Mouse (Mus musculus) neural tube, embryonic 13.5 days (tissue): ENCODE results near the gene Qtrt1. TPM values are rescaled to one million over a fixed set of nuclear protein-coding genes. Genes with fewer than 3 reads are reported as not detected.
A peak's percentile ranks its signal among the peaks of the same experiment; 100 is the strongest.

Experiments
- ATAC-seq: fragments of 200-750 bp; cut with Nextera tagmentation; 2 replicates; pipeline ENCODE4 v1.8.0; 2017; ENCODE audit warnings: low read depth, mild to moderate bottlenecking, moderate TSS enrichment, moderate library complexity
- H3K27ac ChIP-seq: fragments of 300-500 bp; sonication (generic); replicated peaks from 2 replicates; pipeline ENCODE4 v1.5.1; 2015; ENCODE audit warnings: moderate library complexity, mild to moderate bottlenecking, inconsistent platforms
- H3K27me3 ChIP-seq: fragments of 300-500 bp; sonication (generic); 2 replicates; pipeline ENCODE4 v1.6.1; 2015; ENCODE audit warnings: mild to moderate bottlenecking, inconsistent platforms
- H3K36me3 ChIP-seq: fragments of 300-500 bp; sonication (generic); 2 replicates; pipeline ENCODE4 v1.6.1; 2015; ENCODE audit warnings: mild to moderate bottlenecking, inconsistent platforms
- H3K4me1 ChIP-seq: fragments of 300-500 bp; sonication (generic); replicated peaks from 2 replicates; pipeline ENCODE4 v1.6.1; 2015; ENCODE audit warnings: inconsistent platforms
- H3K4me2 ChIP-seq: fragments of 300-500 bp; sonication (generic); 2 replicates; pipeline ENCODE4 v1.6.1; 2015; ENCODE audit warnings: inconsistent platforms, mild to moderate bottlenecking, moderate library complexity
- H3K4me3 ChIP-seq: fragments of 300-500 bp; sonication (generic); 2 replicates; pipeline ENCODE4 v1.5.1; 2015; ENCODE audit warnings: mild to moderate bottlenecking, inconsistent platforms
- H3K9ac ChIP-seq: fragments of 300-500 bp; sonication (generic); 2 replicates; pipeline ENCODE4 v1.6.1; 2015; ENCODE audit warnings: moderate library complexity, mild to moderate bottlenecking, inconsistent platforms
- H3K9me3 ChIP-seq: fragments of 300-500 bp; sonication (generic); 2 replicates; pipeline ENCODE4 v1.6.1; 2016; ENCODE audit warnings: inconsistent platforms
- WGBS: fragments of 180-500 bp; shearing (Covaris S2); methylation state at CpG from one replicate; pipeline ENCODE4 v1.1.7; 2015; 5-methylcytosine and 5-hydroxymethylcytosine counted together
- polyA plus RNA-seq: library from polyadenylated mRNA; unstranded; fragments of >200 nt; fragmentation: Nextera tagmentation; extraction: Ambion mirVana; gene quantifications from 2 replicates; pipeline ENCODE4 v1.2.1, GENCODE M21; 2015

Qtrt1 gene
- polyA plus RNA-seq: 49.1 and 50.4 TPM in 2 replicates

DNA sequence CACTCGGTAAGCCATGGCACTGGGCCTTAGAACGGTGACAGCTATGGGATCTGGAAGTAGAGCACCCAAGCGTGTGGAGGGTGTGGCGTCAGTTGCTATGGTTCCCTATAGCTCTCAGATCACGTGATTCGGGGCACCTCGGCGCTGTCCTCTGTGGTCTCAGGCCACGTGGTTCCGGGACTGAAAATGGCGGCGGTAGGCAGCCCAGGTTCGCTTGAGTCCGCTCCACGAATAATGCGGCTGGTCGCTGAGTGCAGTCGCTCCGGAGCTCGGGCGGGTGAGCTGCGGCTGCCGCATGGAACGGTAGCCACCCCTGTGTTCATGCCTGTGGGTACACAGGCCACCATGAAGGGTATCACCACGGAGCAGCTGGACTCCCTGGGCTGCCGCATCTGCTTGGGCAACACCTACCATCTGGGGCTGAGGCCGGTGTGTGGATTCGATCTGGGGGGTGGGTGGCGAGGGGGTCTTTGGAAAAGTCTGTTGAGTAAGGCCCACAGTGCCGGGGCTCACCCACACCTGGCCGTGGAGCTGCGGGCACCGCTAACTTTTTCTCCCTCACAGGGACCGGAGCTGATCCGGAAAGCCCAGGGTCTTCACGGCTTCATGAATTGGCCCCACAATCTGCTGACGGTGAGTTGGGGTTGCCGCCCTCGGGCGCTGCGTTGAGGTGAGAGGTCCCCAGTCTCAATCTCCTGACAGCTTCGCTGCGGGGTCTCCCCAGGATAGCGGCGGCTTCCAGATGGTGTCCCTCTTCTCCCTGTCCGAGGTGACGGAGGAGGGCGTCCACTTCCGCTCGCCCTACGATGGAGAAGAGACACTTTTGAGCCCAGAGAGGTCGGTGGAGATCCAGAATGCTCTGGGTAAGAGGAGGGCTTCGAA lies at the start of gene Qtrt1:
Qtrt1 (plus strand) TSS at position 169 of the 882 bp plus-strand sequence.
- ATAC-seq: peak; percentile 96
- Histone ChIP-seq H3K4me2 (peak within 1 kb of the TSS; percentile 85), H3K4me1 (peaks cover 34% of the 10 kb centered on the region), H3K9ac (peak within 1 kb of the TSS; percentile 84), H3K4me3 (peak within 1 kb of the TSS; percentile 78), H3K27ac (peak within 1 kb of the TSS; percentile 73), H3K9me3 (no peaks in the 10 kb centered on the region), H3K36me3 (peaks cover 34% of the 10 kb centered on the region), H3K27me3 (no peaks in the 10 kb centered on the region)
- 1% methylated on average over 53 of the region's 53 CpGs for WGBS

DNA sequence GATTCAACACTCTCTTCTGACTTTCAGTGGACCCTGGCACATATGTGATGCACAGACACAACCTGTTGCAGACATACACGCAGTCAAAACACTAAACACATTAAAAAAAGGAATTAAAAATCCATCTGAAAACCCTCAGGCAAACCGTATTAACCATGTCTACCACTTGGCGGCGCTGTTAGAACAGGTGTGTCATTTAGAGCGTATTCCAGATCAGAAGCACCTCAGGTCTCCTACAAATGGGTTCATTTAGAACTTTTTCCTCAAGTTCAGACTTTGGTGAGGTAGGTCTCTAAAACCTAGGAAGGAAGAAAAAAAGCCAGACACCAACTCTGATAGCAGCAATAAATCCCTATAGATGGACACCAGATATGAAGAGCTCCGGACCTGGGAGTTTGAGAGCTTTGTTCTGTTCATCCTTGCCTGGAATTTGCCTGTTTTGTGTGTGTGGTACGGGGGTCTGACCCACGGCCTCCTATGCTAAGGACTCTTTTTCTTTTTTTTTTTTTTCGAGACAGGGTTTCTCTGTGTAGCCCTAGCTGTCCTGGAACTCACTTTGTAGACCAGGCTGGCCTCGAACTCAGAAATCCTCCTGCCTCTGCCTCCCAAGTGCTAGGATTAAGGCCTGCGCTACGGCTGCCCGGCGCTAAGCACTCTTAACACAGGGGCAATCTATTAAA lies 45.0 kb upstream of the Qtrt1 start:
- H3K4me1 ChIP-seq: peaks cover 31% of the 10 kb centered on the region
- H3K36me3 ChIP-seq: peaks cover 3% of the 10 kb centered on the region; the same call in 1 of the 2 replicates
- H3K9ac ChIP-seq: peak overlapping the region; percentile 58
- peak overlapping the region; percentile 86 for H3K27ac ChIP-seq
- ATAC-seq: peak; percentile 30
- H3K27me3 ChIP-seq: peaks cover 5% of the 10 kb centered on the region; the same call in 1 of the 2 replicates
- WGBS: 40% methylated on average over 14 of the region's 14 CpGs
- H3K4me3 ChIP-seq: peak overlapping the region; percentile 88
- no peaks in the 10 kb centered on the region for H3K9me3 ChIP-seq
- peak overlapping the region; percentile 60 for H3K4me2 ChIP-seq

DNA sequence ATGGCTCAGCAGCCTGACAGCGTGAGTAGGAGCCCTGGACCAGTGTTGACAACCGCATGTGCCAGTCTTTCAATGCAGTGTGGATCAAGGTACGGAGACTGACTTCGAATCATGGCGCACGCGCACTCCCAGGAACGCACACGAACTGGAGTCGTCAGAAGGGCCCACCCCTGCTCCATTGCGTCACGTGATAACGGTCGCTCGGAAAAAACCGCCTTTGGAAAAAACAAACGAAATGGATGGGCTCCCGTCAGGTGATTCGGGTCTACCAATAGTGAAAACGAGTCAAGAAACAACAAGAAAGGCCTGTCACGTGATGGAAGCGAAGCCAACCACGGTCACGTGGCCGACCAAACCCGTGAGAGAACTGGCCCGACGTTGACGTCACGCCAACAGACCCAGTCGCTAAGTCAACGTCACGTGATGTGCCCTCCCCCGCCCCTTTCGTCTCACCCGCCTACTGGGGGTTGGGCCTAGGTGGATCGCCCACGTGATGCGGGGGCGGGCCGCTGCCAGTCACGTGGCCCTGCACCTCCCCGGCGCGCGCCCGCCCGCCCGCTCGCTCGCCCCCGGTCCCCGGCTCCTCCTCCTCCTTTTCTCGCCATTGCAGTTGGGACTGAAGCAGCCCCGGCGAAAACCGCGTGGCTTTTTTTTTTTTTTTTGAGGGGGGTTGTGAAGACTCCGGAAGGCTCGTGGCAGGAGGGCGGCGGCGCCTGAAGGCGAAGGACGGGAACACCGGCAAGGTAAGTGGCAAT lies 44.1 kb upstream of the Qtrt1 start, which contains the start of gene Ilf3:
Ilf3 (plus strand) TSS at position 515 of the 755 bp plus-strand sequence.
- Histone ChIP-seq H3K4me3 (peak within 1 kb of the TSS; percentile 88), H3K4me2 (peak within 1 kb of the TSS; percentile 81), H3K27me3 (0 out of 2 replicates have a peak, but pooled peaks cover 5% of the 10 kb centered on the region), H3K4me1 (peaks cover 38% of the 10 kb centered on the region), H3K27ac (peak within 1 kb of the TSS; percentile 93), H3K9ac (peak within 1 kb of the TSS; percentile 85), H3K36me3 (peaks cover 7% of the 10 kb centered on the region; the same call in 1 of the 2 replicates), H3K9me3 (no peaks in the 10 kb centered on the region)
- ATAC-seq: peak; percentile 93
- WGBS: under 1% methylated on average over 57 of the region's 66 CpGs

DNA sequence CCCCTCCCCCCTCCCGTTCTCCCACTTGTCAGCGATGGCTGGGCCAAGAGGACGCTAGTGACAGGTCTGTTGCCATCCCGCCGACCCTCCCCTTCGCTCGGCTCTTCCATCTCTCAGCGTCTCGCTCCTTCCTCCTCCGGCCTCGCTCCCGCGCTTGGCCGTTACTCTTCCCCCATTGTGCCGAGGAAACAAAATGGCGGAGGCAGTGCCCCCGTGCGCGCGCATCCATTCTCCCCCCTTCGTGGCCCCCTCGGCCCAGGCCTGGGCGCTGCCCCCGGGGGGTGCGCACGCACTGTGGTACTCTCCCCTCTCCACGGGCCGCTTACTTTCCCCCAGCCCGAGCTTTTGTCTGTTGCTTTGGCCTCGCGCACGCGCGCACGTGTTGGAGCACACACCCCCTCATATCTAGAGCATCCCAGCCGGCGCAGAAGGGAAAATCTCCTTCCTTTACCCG lies 43.5 kb upstream of the Qtrt1 start:
- Histone ChIP-seq H3K36me3 (peaks cover 10% of the 10 kb centered on the region; the same call in 1 of the 2 replicates), H3K9me3 (no peaks in the 10 kb centered on the region), H3K27me3 (no peaks in the 10 kb centered on the region), H3K4me3 (peak overlapping the region; percentile 88), H3K4me2 (peak overlapping the region; percentile 81), H3K4me1 (peaks cover 44% of the 10 kb centered on the region), H3K9ac (peak overlapping the region; percentile 85), H3K27ac (peak overlapping the region; percentile 93)
- ATAC-seq: peak; percentile 62
- 1% methylated on average over 34 of the region's 38 CpGs for WGBS

DNA sequence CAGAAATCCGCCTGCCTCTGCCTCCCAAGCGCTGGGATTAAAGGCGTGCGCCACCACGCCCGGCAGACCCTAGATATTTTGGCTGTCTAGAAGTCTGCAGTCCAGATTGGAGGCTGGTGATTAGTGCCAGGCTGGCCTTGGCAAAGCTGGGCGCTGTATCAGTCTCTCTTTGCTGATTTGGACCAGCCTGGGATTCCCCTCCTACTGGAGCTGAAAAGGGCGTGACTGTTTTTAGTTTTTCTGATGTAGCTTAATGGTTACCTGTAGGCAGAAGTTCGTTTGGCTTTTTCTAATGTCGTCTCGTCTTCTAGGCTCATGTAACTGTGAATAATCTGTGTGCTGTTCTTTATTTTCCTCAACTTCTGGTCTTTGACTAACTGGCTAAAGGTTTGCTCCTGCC lies 42.6 kb upstream of the Qtrt1 start:
- peak overlapping the region; percentile 81 for H3K4me2 ChIP-seq
- peaks cover 10% of the 10 kb centered on the region; the same call in 1 of the 2 replicates for H3K36me3 ChIP-seq
- WGBS: 73% methylated on average over 11 of the region's 11 CpGs
- H3K4me3 ChIP-seq: peak overlapping the region; percentile 88
- 0 out of 2 replicates have a peak overlapping the region, but pooled peaks have one; percentile 93 for H3K27ac ChIP-seq
- H3K4me1 ChIP-seq: peaks cover 47% of the 10 kb centered on the region
- H3K9me3 ChIP-seq: no peaks in the 10 kb centered on the region
- no peaks in the 10 kb centered on the region for H3K27me3 ChIP-seq
- H3K9ac ChIP-seq: peak overlapping the region; percentile 85
- ATAC-seq: no peak

DNA sequence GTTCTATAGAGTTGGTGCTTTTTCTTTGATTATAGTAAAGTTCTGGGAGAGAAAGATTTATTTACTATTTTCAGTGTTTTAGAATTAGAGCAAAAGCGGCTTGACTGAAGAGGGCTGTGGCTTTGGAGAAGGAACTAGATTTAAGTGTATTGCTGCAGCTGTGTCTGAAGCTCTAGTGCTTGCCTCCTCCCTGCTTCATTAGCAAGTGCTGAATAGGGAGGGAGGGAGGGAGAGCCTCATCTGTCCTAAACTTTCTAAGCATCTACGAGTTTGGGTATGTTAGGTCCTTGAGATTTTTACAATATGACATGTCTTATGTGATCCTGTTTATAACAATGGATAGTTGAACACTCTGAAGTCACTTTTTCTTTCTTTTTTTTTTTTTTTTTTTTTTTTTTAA lies 40.8 kb upstream of the Qtrt1 start:
- peaks cover 10% of the 10 kb centered on the region; the same call in 1 of the 2 replicates for H3K36me3 ChIP-seq
- H3K9me3 ChIP-seq: no peaks in the 10 kb centered on the region
- no peaks in the 10 kb centered on the region for H3K27me3 ChIP-seq
- ATAC-seq: no peak
- peak overlapping the region; percentile 10; the same call in 1 of the 2 replicates for H3K4me3 ChIP-seq
- peaks cover 54% of the 10 kb centered on the region for H3K4me1 ChIP-seq
- 70% methylated on average over 2 of the region's 2 CpGs for WGBS
- no peak overlapping the region for H3K27ac ChIP-seq
- peak overlapping the region; percentile 81 for H3K4me2 ChIP-seq
- peak overlapping the region; percentile 27; the same call in 1 of the 2 replicates for H3K9ac ChIP-seq

DNA sequence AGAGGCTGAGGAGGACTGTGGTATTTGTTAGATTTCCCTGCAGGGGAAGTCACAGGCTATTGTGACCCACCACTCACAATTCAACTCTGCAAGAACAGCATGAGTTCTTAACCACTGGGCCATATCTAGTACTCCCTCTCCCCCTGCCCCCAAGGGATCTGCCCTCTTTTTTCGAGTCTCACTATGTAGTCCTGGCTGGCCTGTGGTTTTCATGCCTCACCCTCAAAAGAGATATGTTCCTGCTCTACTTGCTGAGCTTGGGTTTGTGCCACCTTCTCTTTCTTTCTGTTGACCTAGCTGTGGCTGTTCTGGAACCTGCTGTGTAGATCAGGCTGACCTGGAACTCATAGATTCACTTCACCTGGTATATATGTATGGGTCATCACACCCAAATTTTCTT lies 39.1 kb upstream of the Qtrt1 start:
- Histone ChIP-seq H3K4me1 (peaks cover 60% of the 10 kb centered on the region), H3K27ac (no peak overlapping the region), H3K27me3 (no peaks in the 10 kb centered on the region), H3K9me3 (no peaks in the 10 kb centered on the region), H3K4me2 (no peak overlapping the region), H3K9ac (no peak overlapping the region), H3K4me3 (no peak overlapping the region), H3K36me3 (peaks cover 10% of the 10 kb centered on the region; the same call in 1 of the 2 replicates)
- no peak for ATAC-seq
- 88% methylated on average over 1 of the region's 1 CpGs for WGBS

DNA sequence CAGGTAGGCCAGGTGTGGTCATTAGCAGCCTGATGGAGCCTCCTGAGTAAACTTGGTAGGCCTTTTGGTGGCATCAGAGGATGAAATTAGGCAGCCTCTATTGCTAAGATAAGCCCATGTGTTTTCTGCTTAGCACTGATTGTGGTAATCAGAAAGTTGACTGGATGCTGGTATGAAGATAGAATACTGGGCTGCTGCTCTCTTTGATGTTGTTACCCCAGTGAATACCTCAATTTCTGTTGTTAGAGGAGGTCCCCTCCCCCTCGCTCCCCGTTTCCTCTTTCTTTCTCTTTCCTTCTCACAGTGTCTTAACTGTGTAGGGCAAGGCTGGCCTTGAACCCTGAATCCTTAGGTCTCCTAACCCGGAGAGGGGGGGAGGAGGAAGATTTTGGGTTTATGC lies 32.4 kb upstream of the Qtrt1 start:
- no peak overlapping the region for H3K27ac ChIP-seq
- peaks cover 50% of the 10 kb centered on the region for H3K4me1 ChIP-seq
- WGBS: 90% methylated on average over 3 of the region's 3 CpGs
- no peaks in the 10 kb centered on the region for H3K9me3 ChIP-seq
- H3K36me3 ChIP-seq: 0 out of 2 replicates have a peak, but pooled peaks cover 2% of the 10 kb centered on the region
- H3K4me3 ChIP-seq: no peak overlapping the region
- H3K9ac ChIP-seq: 0 out of 2 replicates have a peak overlapping the region, but pooled peaks have one; percentile 8
- no peak overlapping the region for H3K4me2 ChIP-seq
- ATAC-seq: no peak
- H3K27me3 ChIP-seq: no peaks in the 10 kb centered on the region

DNA sequence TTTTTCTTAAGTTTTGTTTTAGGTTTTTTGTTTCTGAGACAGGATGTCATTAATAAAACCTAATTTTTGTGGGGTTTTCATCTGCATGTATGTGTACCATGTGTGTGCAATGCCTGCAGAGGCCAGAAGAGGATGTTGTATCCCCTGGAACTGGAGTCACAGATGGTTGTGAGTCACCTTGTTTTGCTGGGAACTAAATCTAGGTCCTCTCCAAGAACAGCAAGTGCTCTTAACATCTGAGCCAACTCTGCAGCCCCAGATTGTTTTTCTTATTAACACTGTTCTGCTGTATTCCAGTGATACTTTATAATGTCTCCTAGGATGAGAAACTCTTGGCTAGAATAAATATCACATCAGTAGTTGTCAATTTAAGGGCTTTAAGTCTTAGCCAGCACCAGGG lies 30.8 kb upstream of the Qtrt1 start:
- no peak overlapping the region for H3K27ac ChIP-seq
- H3K4me3 ChIP-seq: no peak overlapping the region
- no peaks in the 10 kb centered on the region for H3K27me3 ChIP-seq
- H3K9me3 ChIP-seq: no peaks in the 10 kb centered on the region
- H3K4me1 ChIP-seq: peaks cover 59% of the 10 kb centered on the region
- no peak overlapping the region for H3K9ac ChIP-seq
- H3K36me3 ChIP-seq: 0 out of 2 replicates have a peak, but pooled peaks cover 7% of the 10 kb centered on the region
- ATAC-seq: no peak
- H3K4me2 ChIP-seq: no peak overlapping the region

DNA sequence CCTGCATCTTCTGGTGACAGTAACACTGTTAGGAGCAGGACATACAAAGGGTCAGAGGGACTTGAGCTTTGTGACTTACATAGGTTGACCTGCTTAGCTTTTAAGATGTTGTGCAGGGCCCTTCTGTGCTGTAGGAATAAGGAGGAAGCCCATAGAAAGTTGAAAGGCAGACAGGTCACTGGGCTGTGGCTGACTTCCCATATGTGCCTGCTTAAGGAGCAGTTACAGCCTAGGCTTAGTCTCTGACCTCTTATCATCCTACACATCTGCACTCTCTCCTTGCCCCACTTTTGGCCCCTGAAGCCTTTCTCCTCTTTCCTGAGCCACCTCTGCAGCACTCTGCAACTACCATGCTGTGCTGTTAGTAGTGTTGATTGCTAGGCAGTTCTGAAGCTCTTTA lies 27.7 kb upstream of the Qtrt1 start:
- Histone ChIP-seq H3K36me3 (peaks cover 20% of the 10 kb centered on the region), H3K4me3 (no peak overlapping the region), H3K4me1 (peaks cover 46% of the 10 kb centered on the region), H3K4me2 (no peak overlapping the region), H3K9me3 (no peaks in the 10 kb centered on the region), H3K27ac (no peak overlapping the region), H3K27me3 (no peaks in the 10 kb centered on the region), H3K9ac (no peak overlapping the region)
- ATAC-seq: no peak

DNA sequence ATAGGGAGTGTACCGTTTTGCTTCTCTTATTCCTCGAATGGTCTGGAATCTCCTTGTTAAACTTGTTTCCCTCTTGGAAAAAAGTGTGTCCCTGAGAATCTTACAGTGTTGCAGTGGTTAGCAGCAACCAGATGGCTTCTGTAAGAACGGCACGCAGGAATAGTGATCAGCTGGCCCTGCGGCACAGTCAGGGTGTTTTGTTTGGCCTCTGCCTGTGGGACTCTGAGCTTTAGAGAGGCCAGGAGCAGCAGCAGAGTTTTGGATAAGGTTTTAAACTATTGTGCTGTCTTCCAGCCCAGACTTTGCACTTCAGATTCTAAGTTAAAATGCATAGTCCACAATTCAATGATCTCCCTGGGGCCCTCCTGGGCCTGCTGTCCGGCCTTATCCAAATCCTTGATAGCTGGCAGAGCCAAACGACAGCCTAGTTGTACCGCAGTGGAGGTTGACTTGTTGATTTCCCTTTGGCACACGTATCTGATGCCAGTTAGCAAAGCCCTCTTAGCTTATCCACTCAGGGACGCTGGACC lies 18.9 kb upstream of the Qtrt1 start:
- H3K4me1 ChIP-seq: no peaks in the 10 kb centered on the region
- no peak overlapping the region for H3K27ac ChIP-seq
- no peak overlapping the region for H3K4me2 ChIP-seq
- no peak for ATAC-seq
- no peak overlapping the region for H3K9ac ChIP-seq
- H3K27me3 ChIP-seq: no peaks in the 10 kb centered on the region
- H3K36me3 ChIP-seq: peaks cover 99% of the 10 kb centered on the region
- H3K4me3 ChIP-seq: no peak overlapping the region
- no peaks in the 10 kb centered on the region for H3K9me3 ChIP-seq
- 90% methylated on average over 10 of the region's 10 CpGs for WGBS
